8 mouse cellular contexts compared by ENCODE assay signal in the genomic region with DNA sequence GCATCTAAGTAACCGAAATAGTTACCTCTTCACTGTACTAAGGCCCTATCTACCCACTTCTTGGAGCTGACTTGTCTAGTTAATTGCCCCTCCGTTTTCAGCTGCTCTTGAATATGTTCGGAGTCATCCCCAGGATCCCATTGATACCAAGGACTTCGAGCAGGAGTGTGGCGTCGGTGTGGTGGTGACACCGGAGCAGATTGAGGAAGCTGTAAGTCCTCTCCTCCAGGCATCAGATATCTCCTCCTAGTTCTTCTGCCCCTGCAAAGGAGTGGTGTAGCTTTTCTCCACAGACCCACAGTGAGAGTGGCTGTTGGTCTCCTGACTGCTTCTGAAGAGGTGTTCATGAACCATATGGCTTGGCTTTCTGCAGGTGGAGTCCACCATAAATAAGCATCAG. TPM values are rescaled to one million over a fixed set of nuclear protein-coding genes. Genes with fewer than 3 reads are reported as not detected.
DNase-seq lines count a peak whose midpoint lies in the region; ATAC-seq and TF ChIP-seq lines count a peak whose summit lies in the region.

No protein-coding gene starts in this region.

- WGBS in kidney, postnatal 0 days, result 86% methylated on average over 7 of the region's 7 CpGs
- 88% methylated on average over 7 of the region's 7 CpGs for WGBS in embryonic facial prominence, embryonic 13.5 days
- 86% methylated on average over 7 of the region's 7 CpGs for WGBS in intestine, embryonic 16.5 days
- WGBS in neural tube, embryonic 13.5 days, result 85% methylated on average over 7 of the region's 7 CpGs

- H3K27ac ChIP-seq in kidney, postnatal 0 days, result no peak overlapping the region
- H3K27ac ChIP-seq in embryonic facial prominence, embryonic 13.5 days, result no peak overlapping the region; the same call in 1 of the 2 replicates
- no peak overlapping the region for H3K27ac ChIP-seq in intestine, embryonic 16.5 days (ENCODE audit: low read length)
- no peak overlapping the region for H3K27ac ChIP-seq in neural tube, embryonic 13.5 days (replicated peaks)

- peaks cover 29% of the 10 kb centered on the region for H3K36me3 ChIP-seq in kidney, postnatal 0 days (ENCODE audit: insufficient read depth, low read length)
- H3K36me3 ChIP-seq in embryonic facial prominence, embryonic 13.5 days, result peaks cover 44% of the 10 kb centered on the region
- peaks cover 21% of the 10 kb centered on the region for H3K36me3 ChIP-seq in intestine, embryonic 16.5 days (ENCODE audit: control insufficient read depth, insufficient read depth, low read length)
- H3K36me3 ChIP-seq in neural tube, embryonic 13.5 days, result peaks cover 45% of the 10 kb centered on the region

- ATAC-seq in kidney, postnatal 0 days (replicated peaks; ENCODE audit: low FRiP score, low read depth), result no peak
- no peak for ATAC-seq in embryonic facial prominence, embryonic 13.5 days (ENCODE audit: insufficient number of reproducible peaks, insufficient read depth, low FRiP score, low TSS enrichment, low read depth)
- ATAC-seq in intestine, embryonic 16.5 days, result no peak
- ATAC-seq in neural tube, embryonic 13.5 days (ENCODE audit: low read depth), result no peak

- H3K4me3 ChIP-seq in kidney, postnatal 0 days (replicated peaks; ENCODE audit: low read depth, low read length), result peak overlapping the region; percentile 58
- peak overlapping the region; percentile 84 for H3K4me3 ChIP-seq in embryonic facial prominence, embryonic 13.5 days
- H3K4me3 ChIP-seq in intestine, embryonic 16.5 days (ENCODE audit: low read length), result peak overlapping the region; percentile 79
- peak overlapping the region; percentile 73 for H3K4me3 ChIP-seq in neural tube, embryonic 13.5 days

- no peak for TF ChIP-seq CTCF in kidney, postnatal 0 days (IDR thresholded peaks at IDR 0.05; ENCODE audit: low read depth)

- intact Hi-C loops in gastrocnemius, postnatal 36 days (cut with DNase I), result no loop called here

- H3K4me2 ChIP-seq in kidney, postnatal 0 days (ENCODE audit: low read length), result peak overlapping the region; percentile 66
- peak overlapping the region; percentile 89 for H3K4me2 ChIP-seq in embryonic facial prominence, embryonic 13.5 days
- peak overlapping the region; percentile 88 for H3K4me2 ChIP-seq in intestine, embryonic 16.5 days (ENCODE audit: low read depth, low read length)
- H3K4me2 ChIP-seq in neural tube, embryonic 13.5 days, result peak overlapping the region; percentile 93

- no peak for DNase-seq in kidney, postnatal 0 days (ENCODE audit: low spot score)
- DNase-seq in kidney, postnatal 4 days, result no peak
- DNase-seq in gastrocnemius, postnatal 36 days, result no peak
- DNase-seq in right cerebral cortex, postnatal 4 days, result no peak
- no peak for DNase-seq in cerebellum, adult 9-10 months

- no peaks in the 10 kb centered on the region for H3K27me3 ChIP-seq in kidney, postnatal 0 days (ENCODE audit: insufficient read depth, low read length)
- no peaks in the 10 kb centered on the region for H3K27me3 ChIP-seq in embryonic facial prominence, embryonic 13.5 days
- no peaks in the 10 kb centered on the region for H3K27me3 ChIP-seq in intestine, embryonic 16.5 days (replicated peaks; ENCODE audit: control insufficient read depth, insufficient read depth, low read length)
- no peaks in the 10 kb centered on the region for H3K27me3 ChIP-seq in neural tube, embryonic 13.5 days

- peaks cover 10% of the 10 kb centered on the region for H3K4me1 ChIP-seq in kidney, postnatal 0 days (replicated peaks; ENCODE audit: insufficient read depth, low read length)
- peaks cover 15% of the 10 kb centered on the region for H3K4me1 ChIP-seq in embryonic facial prominence, embryonic 13.5 days
- H3K4me1 ChIP-seq in intestine, embryonic 16.5 days (ENCODE audit: control insufficient read depth, insufficient read depth, low read length), result peaks cover 11% of the 10 kb centered on the region
- peaks cover 19% of the 10 kb centered on the region for H3K4me1 ChIP-seq in neural tube, embryonic 13.5 days (replicated peaks)

- H3K9ac ChIP-seq in kidney, postnatal 0 days (ENCODE audit: low read depth, low read length), result peak overlapping the region; percentile 73
- peak overlapping the region; percentile 85 for H3K9ac ChIP-seq in embryonic facial prominence, embryonic 13.5 days
- peak overlapping the region; percentile 80 for H3K9ac ChIP-seq in intestine, embryonic 16.5 days (ENCODE audit: low read depth, low read length)
- peak overlapping the region; percentile 78 for H3K9ac ChIP-seq in neural tube, embryonic 13.5 days

- no peaks in the 10 kb centered on the region for H3K9me3 ChIP-seq in kidney, postnatal 0 days (replicated peaks; ENCODE audit: low read length)
- H3K9me3 ChIP-seq in embryonic facial prominence, embryonic 13.5 days, result no peaks in the 10 kb centered on the region
- H3K9me3 ChIP-seq in intestine, embryonic 16.5 days (ENCODE audit: control insufficient read depth, low read length), result no peaks in the 10 kb centered on the region
- H3K9me3 ChIP-seq in neural tube, embryonic 13.5 days, result no peaks in the 10 kb centered on the region

RNA-seq across cellular contexts. Expression of gene Qars, which starts 1.3 kb away (rescaled TPM):
- 87.9 and 94.1 TPM in 2 replicates for polyA plus RNA-seq in kidney, postnatal 0 days (2015; fragmentation: Nextera tagmentation; extraction: Ambion mirVana)
- polyA plus RNA-seq in embryonic facial prominence, embryonic 13.5 days (2015; fragmentation: Nextera tagmentation; extraction: Ambion mirVana), result 116 and 124 TPM in 2 replicates
- polyA plus RNA-seq in intestine, embryonic 16.5 days (2015; fragmentation: Nextera tagmentation; extraction: Ambion mirVana), result 111 and 118 TPM in 2 replicates
- 69.1 and 80.0 TPM in 2 replicates for polyA plus RNA-seq in neural tube, embryonic 13.5 days (2015; fragmentation: Nextera tagmentation; extraction: Ambion mirVana)
- 10 to 100 TPM; 69.7 to 81.7 TPM for total RNA-seq in gastrocnemius, postnatal 36 days (2021)

RNA-seq across cellular contexts. Expression of gene Qrich1, which starts 7.8 kb away (rescaled TPM):
- polyA plus RNA-seq in kidney, postnatal 0 days (2015; fragmentation: Nextera tagmentation; extraction: Ambion mirVana), result 87.2 and 87.9 TPM in 2 replicates
- polyA plus RNA-seq in embryonic facial prominence, embryonic 13.5 days (2015; fragmentation: Nextera tagmentation; extraction: Ambion mirVana), result 123 and 128 TPM in 2 replicates
- polyA plus RNA-seq in intestine, embryonic 16.5 days (2015; fragmentation: Nextera tagmentation; extraction: Ambion mirVana), result 90.2 and 93.4 TPM in 2 replicates
- 134 TPM in 2 replicates for polyA plus RNA-seq in neural tube, embryonic 13.5 days (2015; fragmentation: Nextera tagmentation; extraction: Ambion mirVana)
- 10 to 100 TPM; 49.3 to 51.9 TPM for total RNA-seq in gastrocnemius, postnatal 36 days (2021)

RNA-seq across cellular contexts. Expression of gene Usp19, which starts 18.4 kb away (rescaled TPM):
- polyA plus RNA-seq in kidney, postnatal 0 days (2015; fragmentation: Nextera tagmentation; extraction: Ambion mirVana), result 43.8 and 47.4 TPM in 2 replicates
- 75.9 and 77.2 TPM in 2 replicates for polyA plus RNA-seq in embryonic facial prominence, embryonic 13.5 days (2015; fragmentation: Nextera tagmentation; extraction: Ambion mirVana)
- polyA plus RNA-seq in intestine, embryonic 16.5 days (2015; fragmentation: Nextera tagmentation; extraction: Ambion mirVana), result 35.7 and 42.8 TPM in 2 replicates
- 68.3 and 80.2 TPM in 2 replicates for polyA plus RNA-seq in neural tube, embryonic 13.5 days (2015; fragmentation: Nextera tagmentation; extraction: Ambion mirVana)
- total RNA-seq in gastrocnemius, postnatal 36 days (2021), result 100 to 1,000 TPM; 105 to 120 TPM

RNA-seq across cellular contexts. Expression of gene Lamb2, which starts 29.2 kb away (rescaled TPM):
- 35.6 and 38.9 TPM in 2 replicates for polyA plus RNA-seq in kidney, postnatal 0 days (2015; fragmentation: Nextera tagmentation; extraction: Ambion mirVana)
- polyA plus RNA-seq in embryonic facial prominence, embryonic 13.5 days (2015; fragmentation: Nextera tagmentation; extraction: Ambion mirVana), result 51.1 and 63.2 TPM in 2 replicates
- 26.6 and 33.6 TPM in 2 replicates for polyA plus RNA-seq in intestine, embryonic 16.5 days (2015; fragmentation: Nextera tagmentation; extraction: Ambion mirVana)
- 20.9 and 21.6 TPM in 2 replicates for polyA plus RNA-seq in neural tube, embryonic 13.5 days (2015; fragmentation: Nextera tagmentation; extraction: Ambion mirVana)
- total RNA-seq in gastrocnemius, postnatal 36 days (2021), result 100 to 1,000 TPM; 118 to 129 TPM

RNA-seq across cellular contexts. Expression of gene Klhdc8b, which starts 47.4 kb away (rescaled TPM):
- 31.1 and 33.5 TPM in 2 replicates for polyA plus RNA-seq in kidney, postnatal 0 days (2015; fragmentation: Nextera tagmentation; extraction: Ambion mirVana)
- polyA plus RNA-seq in embryonic facial prominence, embryonic 13.5 days (2015; fragmentation: Nextera tagmentation; extraction: Ambion mirVana), result 36.5 and 42.8 TPM in 2 replicates
- polyA plus RNA-seq in intestine, embryonic 16.5 days (2015; fragmentation: Nextera tagmentation; extraction: Ambion mirVana), result 44.7 and 49.6 TPM in 2 replicates
- 68.4 and 86.4 TPM in 2 replicates for polyA plus RNA-seq in neural tube, embryonic 13.5 days (2015; fragmentation: Nextera tagmentation; extraction: Ambion mirVana)
- total RNA-seq in gastrocnemius, postnatal 36 days (2021), result 1 to 10 TPM; 1.7 to 3.1 TPM
